Mouse (Mus musculus): Measurements from ENCODE around the gene Olfr1188. TPM values are rescaled to one million over a fixed set of nuclear protein-coding genes. Genes with fewer than 3 reads are reported as not detected.

Olfr1188 gene
- polyA plus RNA-seq (2014; fragmentation: Illumina TruSeq; extraction: RNeasy Lipid Tissue Mini Kit (QIAGEN cat#74804); ENCODE audit: low read depth, low replicate concordance), result not detected

DNA sequence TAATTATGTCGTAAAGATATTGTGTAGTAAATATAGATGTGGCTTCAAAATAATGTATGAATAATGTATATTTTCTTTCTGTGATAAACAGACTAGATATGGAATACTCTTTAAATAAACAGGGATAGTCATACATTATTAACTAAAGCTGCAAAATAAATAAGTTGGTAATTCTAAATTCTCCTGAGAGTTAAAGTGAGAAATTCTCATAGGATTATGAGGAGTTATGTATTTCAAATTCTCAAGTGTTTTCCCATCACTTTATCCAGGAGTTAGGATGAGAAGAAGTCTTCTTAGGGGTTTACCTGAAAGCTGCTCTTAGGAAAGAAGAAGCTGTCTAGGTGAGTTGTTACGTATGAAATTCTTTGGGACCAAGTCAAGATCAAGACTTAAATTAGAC lies at the start of gene Olfr1188:
Gene Olfr1188, plus strand, starts transcription at position 301 of the 400 bp plus-strand sequence.

DNA sequence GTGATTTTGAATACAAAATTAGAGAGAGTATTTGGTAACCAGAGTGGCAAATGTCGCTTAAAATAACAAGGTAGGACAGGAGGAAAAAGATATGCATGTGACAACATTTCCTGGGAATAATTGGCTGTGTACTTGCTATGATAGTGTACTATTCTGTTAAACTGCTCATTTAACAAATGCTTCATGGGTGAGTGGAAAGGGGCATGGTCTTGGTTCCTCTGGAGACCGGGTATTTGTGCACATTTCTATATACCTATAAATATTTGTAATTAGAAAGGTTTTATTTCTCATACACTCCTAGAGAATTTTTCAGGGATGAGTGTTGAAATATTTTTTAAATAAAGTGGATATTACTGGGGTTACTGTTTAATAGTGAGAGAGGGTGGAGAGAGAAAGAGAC lies 38.5 kb upstream of the Olfr1188 start, which contains the start of gene Olfr1186:
Gene Olfr1186, plus strand, starts transcription at position 301 of the 400 bp plus-strand sequence.

DNA sequence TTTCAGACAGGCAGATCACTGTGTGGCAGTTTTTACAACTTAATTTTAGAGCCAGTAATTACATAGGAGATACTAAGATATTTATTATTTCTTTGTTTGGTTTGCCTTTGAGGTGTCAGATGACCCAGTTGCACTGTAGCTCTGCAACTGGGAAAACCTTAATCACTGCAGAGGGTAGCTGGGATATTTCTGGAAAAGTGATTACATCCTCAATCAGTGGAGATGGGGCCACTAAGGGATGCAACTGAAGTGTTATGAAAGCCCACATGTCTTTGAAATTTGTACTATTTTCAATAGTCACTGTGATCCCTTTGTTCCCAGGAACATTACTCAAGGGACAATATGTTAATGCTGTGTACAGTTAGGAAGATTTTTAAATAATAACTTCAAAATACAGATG lies 29.4 kb downstream of the Olfr1188 start, which contains the start of gene Olfr1189:
Gene Olfr1189, plus strand, starts transcription at position 301 of the 400 bp plus-strand sequence.

Other genes with a start within 250 kb of the Olfr1188 start
- gene Olfr1174-ps, start 241.8 kb upstream of the Olfr1188 start, polyA plus RNA-seq (2014; fragmentation: Illumina TruSeq; extraction: RNeasy Lipid Tissue Mini Kit (QIAGEN cat#74804); ENCODE audit: low read depth, low replicate concordance), result not detected
- gene Olfr1175-ps, start 229.7 kb upstream of the Olfr1188 start, polyA plus RNA-seq (2014; fragmentation: Illumina TruSeq; extraction: RNeasy Lipid Tissue Mini Kit (QIAGEN cat#74804); ENCODE audit: low read depth, low replicate concordance), result not detected
- gene Olfr1176, start 220.2 kb upstream of the Olfr1188 start, polyA plus RNA-seq (2014; fragmentation: Illumina TruSeq; extraction: RNeasy Lipid Tissue Mini Kit (QIAGEN cat#74804); ENCODE audit: low read depth, low replicate concordance), result not detected
- gene Olfr1177-ps, start 210.4 kb upstream of the Olfr1188 start, polyA plus RNA-seq (2014; fragmentation: Illumina TruSeq; extraction: RNeasy Lipid Tissue Mini Kit (QIAGEN cat#74804); ENCODE audit: low read depth, low replicate concordance), result not detected
- gene Olfr1178, start 169.9 kb upstream of the Olfr1188 start, polyA plus RNA-seq (2014; fragmentation: Illumina TruSeq; extraction: RNeasy Lipid Tissue Mini Kit (QIAGEN cat#74804); ENCODE audit: low read depth, low replicate concordance), result not detected
- gene Olfr1179, start 150.5 kb upstream of the Olfr1188 start, polyA plus RNA-seq (2014; fragmentation: Illumina TruSeq; extraction: RNeasy Lipid Tissue Mini Kit (QIAGEN cat#74804); ENCODE audit: low read depth, low replicate concordance), result not detected
- gene Olfr1180, start 137.8 kb upstream of the Olfr1188 start, polyA plus RNA-seq (2014; fragmentation: Illumina TruSeq; extraction: RNeasy Lipid Tissue Mini Kit (QIAGEN cat#74804); ENCODE audit: low read depth, low replicate concordance), result not detected
- gene Olfr1181, start 130.8 kb upstream of the Olfr1188 start, polyA plus RNA-seq (2014; fragmentation: Illumina TruSeq; extraction: RNeasy Lipid Tissue Mini Kit (QIAGEN cat#74804); ENCODE audit: low read depth, low replicate concordance), result not detected
- not detected for gene Gm13757, start 107.8 kb upstream of the Olfr1188 start, polyA plus RNA-seq (2014; fragmentation: Illumina TruSeq; extraction: RNeasy Lipid Tissue Mini Kit (QIAGEN cat#74804); ENCODE audit: low read depth, low replicate concordance)
- not detected for gene Olfr1183, start 102.1 kb upstream of the Olfr1188 start, polyA plus RNA-seq (2014; fragmentation: Illumina TruSeq; extraction: RNeasy Lipid Tissue Mini Kit (QIAGEN cat#74804); ENCODE audit: low read depth, low replicate concordance)
- not detected for gene Olfr1184, start 73.3 kb upstream of the Olfr1188 start, polyA plus RNA-seq (2014; fragmentation: Illumina TruSeq; extraction: RNeasy Lipid Tissue Mini Kit (QIAGEN cat#74804); ENCODE audit: low read depth, low replicate concordance)
- gene Olfr1185-ps1, start 63.6 kb upstream of the Olfr1188 start, polyA plus RNA-seq (2014; fragmentation: Illumina TruSeq; extraction: RNeasy Lipid Tissue Mini Kit (QIAGEN cat#74804); ENCODE audit: low read depth, low replicate concordance), result not detected
- gene Olfr1186, start 38.4 kb upstream of the Olfr1188 start, polyA plus RNA-seq (2014; fragmentation: Illumina TruSeq; extraction: RNeasy Lipid Tissue Mini Kit (QIAGEN cat#74804); ENCODE audit: low read depth, low replicate concordance), result not detected
- gene Olfr1189, start 29.5 kb downstream of the Olfr1188 start, polyA plus RNA-seq (2014; fragmentation: Illumina TruSeq; extraction: RNeasy Lipid Tissue Mini Kit (QIAGEN cat#74804); ENCODE audit: low read depth, low replicate concordance), result not detected
- not detected for gene Olfr1191-ps1, start 83.6 kb downstream of the Olfr1188 start, polyA plus RNA-seq (2014; fragmentation: Illumina TruSeq; extraction: RNeasy Lipid Tissue Mini Kit (QIAGEN cat#74804); ENCODE audit: low read depth, low replicate concordance)
- gene Olfr1192-ps1, start 91.6 kb downstream of the Olfr1188 start, polyA plus RNA-seq (2014; fragmentation: Illumina TruSeq; extraction: RNeasy Lipid Tissue Mini Kit (QIAGEN cat#74804); ENCODE audit: low read depth, low replicate concordance), result not detected
- not detected for gene Olfr1193, start 118.7 kb downstream of the Olfr1188 start, polyA plus RNA-seq (2014; fragmentation: Illumina TruSeq; extraction: RNeasy Lipid Tissue Mini Kit (QIAGEN cat#74804); ENCODE audit: low read depth, low replicate concordance)
- gene Olfr1195, start 132.3 kb downstream of the Olfr1188 start, polyA plus RNA-seq (2014; fragmentation: Illumina TruSeq; extraction: RNeasy Lipid Tissue Mini Kit (QIAGEN cat#74804); ENCODE audit: low read depth, low replicate concordance), result not detected
- gene Olfr1196, start 147.7 kb downstream of the Olfr1188 start, polyA plus RNA-seq (2014; fragmentation: Illumina TruSeq; extraction: RNeasy Lipid Tissue Mini Kit (QIAGEN cat#74804); ENCODE audit: low read depth, low replicate concordance), result not detected
- gene Olfr1197, start 175.4 kb downstream of the Olfr1188 start, polyA plus RNA-seq (2014; fragmentation: Illumina TruSeq; extraction: RNeasy Lipid Tissue Mini Kit (QIAGEN cat#74804); ENCODE audit: low read depth, low replicate concordance), result not detected
- not detected for gene Olfr1198, start 194.4 kb downstream of the Olfr1188 start, polyA plus RNA-seq (2014; fragmentation: Illumina TruSeq; extraction: RNeasy Lipid Tissue Mini Kit (QIAGEN cat#74804); ENCODE audit: low read depth, low replicate concordance)
- gene Olfr1199, start 203.5 kb downstream of the Olfr1188 start, polyA plus RNA-seq (2014; fragmentation: Illumina TruSeq; extraction: RNeasy Lipid Tissue Mini Kit (QIAGEN cat#74804); ENCODE audit: low read depth, low replicate concordance), result not detected
- not detected for gene Olfr1200, start 213.6 kb downstream of the Olfr1188 start, polyA plus RNA-seq (2014; fragmentation: Illumina TruSeq; extraction: RNeasy Lipid Tissue Mini Kit (QIAGEN cat#74804); ENCODE audit: low read depth, low replicate concordance)
- not detected for gene Olfr1201, start 236.1 kb downstream of the Olfr1188 start, polyA plus RNA-seq (2014; fragmentation: Illumina TruSeq; extraction: RNeasy Lipid Tissue Mini Kit (QIAGEN cat#74804); ENCODE audit: low read depth, low replicate concordance)